Mouse (Mus musculus): ENCODE results near the gene Ddx19a. TPM values are rescaled to one million over a fixed set of nuclear protein-coding genes. Genes with fewer than 3 reads are reported as not detected.

Gene Ddx19a
- 6.0 TPM for polyA plus RNA-seq (2015; fragmentation: Illumina TruSeq; extraction: RNeasy Lipid Tissue Mini Kit (QIAGEN cat#74804); ENCODE audit: insufficient read depth, low read depth, low replicate concordance)

DNA sequence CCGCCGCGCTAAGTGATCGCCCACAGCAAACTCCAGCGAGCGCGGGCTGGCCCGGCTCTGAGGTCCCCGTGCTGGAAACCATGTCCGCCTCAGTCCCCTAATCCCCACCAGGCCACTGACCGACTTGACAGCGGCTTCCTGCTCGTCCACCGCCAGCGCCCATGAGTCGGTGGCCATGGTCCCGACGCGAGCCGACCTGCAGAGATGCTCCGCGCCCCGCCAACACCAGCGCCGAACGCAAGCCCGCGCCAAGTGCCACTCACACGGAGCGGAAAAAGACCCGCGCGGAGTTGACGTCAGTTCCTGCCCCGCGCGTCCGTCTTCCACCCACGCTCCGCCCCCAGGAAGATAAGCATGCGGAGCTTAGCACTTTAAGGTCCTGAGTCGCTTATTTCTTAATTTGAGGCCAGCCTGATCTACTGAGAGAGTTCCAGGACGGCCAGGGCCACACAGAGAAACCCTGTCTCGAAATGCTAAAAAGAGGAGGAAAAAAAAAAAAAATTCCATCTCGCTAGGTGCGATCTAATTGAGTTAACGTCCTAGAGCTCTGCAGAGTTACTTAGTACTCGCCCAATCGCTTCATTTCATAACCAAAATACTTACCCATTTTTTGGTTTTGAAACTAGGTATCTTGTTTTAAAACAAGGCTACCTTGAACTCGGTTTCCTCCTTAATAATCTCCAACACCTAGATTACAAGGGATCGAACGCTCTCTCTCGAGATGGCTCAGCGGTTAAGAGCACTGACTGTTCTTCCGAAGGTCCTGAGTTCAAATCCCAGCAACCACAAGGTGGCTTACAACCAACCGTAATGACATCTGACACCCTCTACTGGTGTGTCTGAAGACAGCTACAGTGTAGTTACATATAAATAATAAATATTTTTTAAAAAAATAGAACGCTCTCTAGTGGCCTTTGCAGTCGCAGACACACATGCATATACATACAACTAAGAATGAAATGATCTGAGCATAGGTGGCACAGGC, at the start of gene Ddx19a:
TSS of gene Ddx19a (minus strand) at position 254 of the 985 bp plus-strand sequence.

DNA sequence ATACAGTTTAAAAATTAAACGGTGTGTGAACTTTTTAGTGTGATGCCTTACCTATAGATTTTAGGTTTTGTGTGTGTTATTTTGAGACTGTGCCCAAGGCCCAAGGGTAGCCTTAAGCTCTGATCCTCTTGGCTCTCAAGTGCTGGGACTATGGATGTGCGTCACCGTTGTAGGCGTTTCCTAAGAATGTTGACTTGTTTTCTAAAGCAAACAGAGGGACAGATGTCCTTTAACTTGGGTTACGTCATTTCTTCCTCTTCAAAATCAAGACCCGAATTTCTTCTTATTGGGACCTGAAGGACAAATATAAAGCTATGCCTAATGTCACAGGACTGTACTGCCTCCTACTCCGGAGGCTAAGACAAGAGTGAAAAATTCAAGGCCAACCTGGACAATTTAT, 35.3 kb upstream of the Ddx19a start, which contains the start of gene Aars:
TSS of gene Aars (plus strand) at position 229 of the 400 bp plus-strand sequence.

DNA sequence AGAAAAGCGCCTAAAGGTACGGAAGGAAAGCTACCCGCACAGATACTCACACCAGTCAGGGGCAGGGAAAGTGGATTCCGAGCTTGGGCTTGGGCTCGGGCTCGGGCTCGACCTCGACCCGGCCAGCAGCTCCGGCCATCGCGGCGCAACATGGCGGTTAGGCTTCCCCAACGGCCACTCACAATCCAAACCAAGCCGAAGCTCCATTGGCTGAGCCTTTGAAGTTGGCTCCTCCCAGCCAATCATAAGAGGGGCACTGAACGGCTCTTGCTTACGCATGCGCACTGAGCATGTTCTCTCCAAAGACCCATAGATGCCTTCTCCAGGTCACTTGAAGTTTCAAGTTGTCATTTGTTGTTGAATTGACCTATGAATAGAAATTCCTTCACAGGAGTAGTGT, 34.0 kb upstream of the Ddx19a start, which contains the start of gene Ddx19b:
TSS of gene Ddx19b (minus strand) at position 180 of the 400 bp plus-strand sequence.

Other genes starting within 250 kb of the Ddx19a start
- gene Il34, start 191.9 kb downstream of the Ddx19a start, polyA plus RNA-seq (2015; fragmentation: Illumina TruSeq; extraction: RNeasy Lipid Tissue Mini Kit (QIAGEN cat#74804); ENCODE audit: insufficient read depth, low read depth, low replicate concordance): 5.1 TPM
- 9.6 TPM for gene Cog4, start 151.2 kb downstream of the Ddx19a start, polyA plus RNA-seq (2015; fragmentation: Illumina TruSeq; extraction: RNeasy Lipid Tissue Mini Kit (QIAGEN cat#74804); ENCODE audit: insufficient read depth, low read depth, low replicate concordance)
- gene Sf3b3, start 151.0 kb downstream of the Ddx19a start, polyA plus RNA-seq (2015; fragmentation: Illumina TruSeq; extraction: RNeasy Lipid Tissue Mini Kit (QIAGEN cat#74804); ENCODE audit: insufficient read depth, low read depth, low replicate concordance): 10.7 TPM
- gene Fuk, start 95.3 kb downstream of the Ddx19a start, polyA plus RNA-seq (2015; fragmentation: Illumina TruSeq; extraction: RNeasy Lipid Tissue Mini Kit (QIAGEN cat#74804); ENCODE audit: insufficient read depth, low read depth, low replicate concordance): 4.9 TPM
- gene St3gal2, start 77.9 kb downstream of the Ddx19a start, polyA plus RNA-seq (2015; fragmentation: Illumina TruSeq; extraction: RNeasy Lipid Tissue Mini Kit (QIAGEN cat#74804); ENCODE audit: insufficient read depth, low read depth, low replicate concordance): 4.4 TPM
- gene Ddx19b, start 34.0 kb upstream of the Ddx19a start, polyA plus RNA-seq (2015; fragmentation: Illumina TruSeq; extraction: RNeasy Lipid Tissue Mini Kit (QIAGEN cat#74804); ENCODE audit: insufficient read depth, low read depth, low replicate concordance): 1.4 TPM
- gene Aars, start 35.3 kb upstream of the Ddx19a start, polyA plus RNA-seq (2015; fragmentation: Illumina TruSeq; extraction: RNeasy Lipid Tissue Mini Kit (QIAGEN cat#74804); ENCODE audit: insufficient read depth, low read depth, low replicate concordance): 9.4 TPM
- not detected for gene Exosc6, start 58.5 kb upstream of the Ddx19a start, polyA plus RNA-seq (2015; fragmentation: Illumina TruSeq; extraction: RNeasy Lipid Tissue Mini Kit (QIAGEN cat#74804); ENCODE audit: insufficient read depth, low read depth, low replicate concordance)
- not detected for gene Clec18a, start 94.6 kb upstream of the Ddx19a start, polyA plus RNA-seq (2015; fragmentation: Illumina TruSeq; extraction: RNeasy Lipid Tissue Mini Kit (QIAGEN cat#74804); ENCODE audit: insufficient read depth, low read depth, low replicate concordance)
- 1.3 TPM for gene Pdpr, start 96.8 kb upstream of the Ddx19a start, polyA plus RNA-seq (2015; fragmentation: Illumina TruSeq; extraction: RNeasy Lipid Tissue Mini Kit (QIAGEN cat#74804); ENCODE audit: insufficient read depth, low read depth, low replicate concordance)